In the genomic region with DNA sequence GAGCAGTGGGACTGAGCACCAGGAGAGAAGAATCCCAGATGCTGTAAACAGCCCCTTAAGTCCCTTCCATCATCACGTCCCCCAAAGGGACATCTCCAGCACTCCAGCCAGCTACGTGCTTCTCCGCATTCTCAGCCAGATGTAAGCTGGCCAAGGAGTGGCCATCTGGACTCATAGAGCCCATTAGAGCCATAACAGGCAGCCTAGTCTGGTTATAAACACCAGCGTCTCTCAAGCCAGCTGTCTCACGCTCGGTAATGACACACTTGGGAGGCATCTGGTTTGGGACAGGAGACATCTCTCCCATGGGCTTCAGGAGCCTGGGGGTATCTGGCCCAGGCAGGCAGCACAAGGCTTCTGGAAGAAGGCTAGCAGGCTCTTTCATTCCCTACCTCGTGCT, we compare ENCODE assay signal across 12 mouse cellular contexts. TPM values are rescaled to one million over a fixed set of nuclear protein-coding genes. Genes with fewer than 3 reads are reported as not detected.
DNase-seq lines count a peak whose midpoint lies in the region; ATAC-seq and TF ChIP-seq lines count a peak whose summit lies in the region.
"Had no signal": no experiment of that assay in that cellular context is flagged by ENCODE, and none has a peak within 500 bp of the region (broad histone marks: within the 10 kb centered on the region; RNA-seq: fewer than 3 reads in every experiment).

No protein-coding gene starts in this region.

- H3K4me1 ChIP-seq in embryonic facial prominence, embryonic 11.5 days (ENCODE audit: control insufficient read depth, insufficient read depth, low read length), result no peaks in the 10 kb centered on the region; the same call in 1 of the 2 replicates
- H3K4me1 ChIP-seq in neural tube, embryonic 14.5 days (ENCODE audit: control insufficient read depth, insufficient read depth, low read length), result 0 out of 2 replicates have a peak, but pooled peaks cover 5% of the 10 kb centered on the region
- H3K4me1 ChIP-seq: midbrain, embryonic 12.5 days had no signal

- DNase-seq in left cerebral cortex, adult 2 months (ENCODE audit: extremely low spot score in 1 of 2, low spot score in 2 of 2), result no peak
- no peak for DNase-seq in left cerebral cortex, postnatal 25 days (ENCODE audit: low spot score in 2 of 2)
- no peak for DNase-seq in embryonic facial prominence, embryonic 11.5 days (ENCODE audit: low spot score)
- peak; percentile 25 to 42 for DNase-seq in heart, postnatal 36 days
- DNase-seq in ovary, postnatal 14 days (ENCODE audit: low spot score), result no peak
- DNase-seq in kidney, adult 8-10 months, result no peak
- no peak for DNase-seq in cerebellum, adult 11-12 months
- DNase-seq: cerebellum, adult 2 months had no signal

- intact Hi-C loops in left cerebral cortex, adult 2 months (cut with DNase I), result loop anchor here (5.0 kb wide), 1 partner anchor 169 kb away; the partner anchor contains the start of gene Rgs4
- intact Hi-C loops in left cerebral cortex, postnatal 25 days (cut with DNase I), result no loop called here
- intact Hi-C loops in heart, postnatal 36 days (cut with DNase I), result loop anchor here (5.0 to 10.0 kb wide), 2 partner anchors 169 to 1972 kb away; partner anchors contain the start of gene Rgs4

- H3K36me3 ChIP-seq in embryonic facial prominence, embryonic 11.5 days (replicated peaks; ENCODE audit: control insufficient read depth, insufficient read depth, low read depth, low read length), result no peaks in the 10 kb centered on the region
- H3K36me3 ChIP-seq in neural tube, embryonic 14.5 days (ENCODE audit: control insufficient read depth, insufficient read depth, low read length), result no peaks in the 10 kb centered on the region
- H3K36me3 ChIP-seq: midbrain, embryonic 12.5 days had no signal

- WGBS in embryonic facial prominence, embryonic 11.5 days, result 47% methylated on average over 7 of the region's 7 CpGs
- WGBS in neural tube, embryonic 14.5 days, result 33% methylated on average over 7 of the region's 7 CpGs

- no peak overlapping the region for H3K4me2 ChIP-seq in embryonic facial prominence, embryonic 11.5 days (ENCODE audit: low read depth, low read length)
- H3K4me2 ChIP-seq in neural tube, embryonic 14.5 days (ENCODE audit: low read depth, low read length), result no peak overlapping the region
- H3K4me2 ChIP-seq: midbrain, embryonic 12.5 days had no signal

- H3K27ac ChIP-seq in left cerebral cortex, adult 2 months, result peak overlapping the region; percentile 56
- no peak overlapping the region for H3K27ac ChIP-seq in embryonic facial prominence, embryonic 11.5 days (replicated peaks; ENCODE audit: low read depth, low read length)
- H3K27ac ChIP-seq in neural tube, embryonic 14.5 days (ENCODE audit: low read depth, low read length), result 0 out of 2 replicates have a peak overlapping the region, but pooled peaks have one; percentile 48
- H3K27ac ChIP-seq: midbrain, embryonic 12.5 days had no signal

- no peak overlapping the region for H3K4me3 ChIP-seq in left cerebral cortex, adult 2 months
- H3K4me3 ChIP-seq in embryonic facial prominence, embryonic 11.5 days (ENCODE audit: low read depth, low read length), result no peak overlapping the region
- no peak overlapping the region for H3K4me3 ChIP-seq in neural tube, embryonic 14.5 days (ENCODE audit: low read depth, low read length)
- H3K4me3 ChIP-seq: midbrain, embryonic 12.5 days had no signal

- peak; percentile 50; the same call in 1 of the 2 replicates for ATAC-seq in embryonic facial prominence, embryonic 11.5 days (replicated peaks; ENCODE audit: insufficient number of reproducible peaks, low FRiP score, low TSS enrichment, low read depth)
- ATAC-seq in neural tube, embryonic 14.5 days (ENCODE audit: low read depth), result peak; percentile 58; the same call in 1 of the 2 replicates

- no peaks in the 10 kb centered on the region for H3K27me3 ChIP-seq in embryonic facial prominence, embryonic 11.5 days (ENCODE audit: control insufficient read depth, insufficient read depth, low read length)
- H3K27me3 ChIP-seq in neural tube, embryonic 14.5 days (ENCODE audit: control insufficient read depth, insufficient read depth, low read length), result no peaks in the 10 kb centered on the region

- TF ChIP-seq CTCF in left cerebral cortex, adult 2 months (IDR thresholded peaks at IDR 0.05), result no peak

- no peaks in the 10 kb centered on the region for H3K9me3 ChIP-seq in embryonic facial prominence, embryonic 11.5 days (replicated peaks; ENCODE audit: control insufficient read depth, low read length)
- H3K9me3 ChIP-seq in neural tube, embryonic 14.5 days (ENCODE audit: control insufficient read depth, low read length), result no peaks in the 10 kb centered on the region
- H3K9me3 ChIP-seq: midbrain, embryonic 12.5 days had no signal

- H3K9ac ChIP-seq in embryonic facial prominence, embryonic 11.5 days (replicated peaks; ENCODE audit: low read length), result no peak overlapping the region
- H3K9ac ChIP-seq in neural tube, embryonic 14.5 days (replicated peaks; ENCODE audit: low read depth, low read length), result no peak overlapping the region
- H3K9ac ChIP-seq: midbrain, embryonic 12.5 days had no signal

RNA-seq across cellular contexts. Expression of gene Ccdc190, which starts 11.8 kb away (rescaled TPM):
- total RNA-seq in left cerebral cortex, adult 2 months (2021), result 10 to 100 TPM; 15.3 to 21.5 TPM
- 10 to 100 TPM; 16.5 to 19.4 TPM for total RNA-seq in left cerebral cortex, postnatal 25 days (2021)
- polyA plus RNA-seq in embryonic facial prominence, embryonic 11.5 days (2014; fragmentation: Nextera tagmentation; extraction: Ambion mirVana), result 0.20 and 0.21 TPM in 2 replicates
- not detected for total RNA-seq in heart, postnatal 36 days (2021)
- 4.4 and 5.1 TPM in 2 replicates for polyA plus RNA-seq in neural tube, embryonic 14.5 days (2014; fragmentation: Nextera tagmentation; extraction: Ambion mirVana)
- total RNA-seq: MEL had no signal
- polyA plus RNA-seq: heart, postnatal 0 days had no signal

RNA-seq across cellular contexts. Expression of gene Hsd17b7, which starts 52.4 kb away (rescaled TPM):
- 10 to 100 TPM; 16.7 to 18.0 TPM for total RNA-seq in left cerebral cortex, adult 2 months (2021)
- 10 to 100 TPM; 15.7 to 19.4 TPM for total RNA-seq in left cerebral cortex, postnatal 25 days (2021)
- 15.7 and 16.1 TPM in 2 replicates for polyA plus RNA-seq in embryonic facial prominence, embryonic 11.5 days (2014; fragmentation: Nextera tagmentation; extraction: Ambion mirVana)
- 10 to 100 TPM; 14.2 to 15.3 TPM for total RNA-seq in heart, postnatal 36 days (2021)
- polyA plus RNA-seq in neural tube, embryonic 14.5 days (2014; fragmentation: Nextera tagmentation; extraction: Ambion mirVana), result 27.1 and 34.2 TPM in 2 replicates

Comparison
In these comparisons a context has a peak if more than half of its experiments do, and no peak if none do; other contexts are left out.
1. DNase-seq: peak in heart, postnatal 36 days (2 of 2); none in left cerebral cortex, adult 2 months (0 of 2), left cerebral cortex, postnatal 25 days (0 of 2), embryonic facial prominence, embryonic 11.5 days (single experiment), ovary, postnatal 14 days (single experiment), kidney, adult 8-10 months (0 of 2) and cerebellum, adult 11-12 months (single experiment).
2. RNA of gene Ccdc190, which starts 11.8 kb away (total RNA-seq): 15.3 to 21.5 TPM in left cerebral cortex, adult 2 months and 16.5 to 19.4 TPM in left cerebral cortex, postnatal 25 days; not detected in heart, postnatal 36 days; every median in the first group is over 10 times any median in the second.